Mouse (Mus musculus): Measurements from ENCODE around the gene Piwil4.
"Not testable (repeated sequence)": the region's sequence is repeated elsewhere in the genome, so short reads cannot be mapped to it uniquely, and the experiment has no call there.

Gene Piwil4

GRCm38 (mm10) chr9:14726005-14726404, 14.5 kb downstream of the Piwil4 start:
- DNase-seq (ENCODE audit: low spot score in 2 of 2): no peak

GRCm38 (mm10) chr9:14724755-14725420, 15.6 kb downstream of the Piwil4 start:
- no peak for DNase-seq (ENCODE audit: low spot score in 2 of 2)

GRCm38 (mm10) chr9:14721610-14722009, 18.9 kb downstream of the Piwil4 start:
- DNase-seq (ENCODE audit: low spot score in 2 of 2): no peak

GRCm38 (mm10) chr9:14720384-14720783, 20.1 kb downstream of the Piwil4 start:
- DNase-seq (ENCODE audit: low spot score in 2 of 2): no peak

GRCm38 (mm10) chr9:14718332-14718691, 22.2 kb downstream of the Piwil4 start:
- no peak for DNase-seq (ENCODE audit: low spot score in 2 of 2)

- DNase-seq (ENCODE audit: low spot score in 2 of 2): peak; percentile 33 to 41
Measured at GRCm38 (mm10) chr9:14717689-14718331, 22.7 kb downstream of the Piwil4 start.

- no peak for DNase-seq (ENCODE audit: low spot score in 2 of 2)
Measured at GRCm38 (mm10) chr9:14715258-14715657, 25.3 kb downstream of the Piwil4 start.

GRCm38 (mm10) chr9:14710910-14711309, 29.6 kb downstream of the Piwil4 start:
- DNase-seq (ENCODE audit: low spot score in 2 of 2): no peak

GRCm38 (mm10) chr9:14705321-14706162, 35.0 kb downstream of the Piwil4 start:
- no peak for DNase-seq (ENCODE audit: low spot score in 2 of 2)

GRCm38 (mm10) chr9:14700795-14701194, 39.7 kb downstream of the Piwil4 start:
- not testable (repeated sequence) for DNase-seq (ENCODE audit: low spot score in 2 of 2)

- DNase-seq (ENCODE audit: low spot score in 2 of 2): no peak
Measured at GRCm38 (mm10) chr9:14699288-14699640, 41.3 kb downstream of the Piwil4 start.

- DNase-seq (ENCODE audit: low spot score in 2 of 2): peak; percentile 72 to 89
Measured at GRCm38 (mm10) chr9:14698582-14699287, 41.8 kb downstream of the Piwil4 start.

- no peak for DNase-seq (ENCODE audit: low spot score in 2 of 2)
Measured at GRCm38 (mm10) chr9:14697903-14698302, 42.6 kb downstream of the Piwil4 start.

GRCm38 (mm10) chr9:14689376-14690108, 51.0 kb downstream of the Piwil4 start:
- peak in 1 of 2 experiments; percentile 7 for DNase-seq (ENCODE audit: low spot score in 2 of 2)

GRCm38 (mm10) chr9:14684363-14684762, 56.2 kb downstream of the Piwil4 start:
- no peak for DNase-seq (ENCODE audit: low spot score in 2 of 2)

GRCm38 (mm10) chr9:14682741-14683140, 57.8 kb downstream of the Piwil4 start:
- no peak for DNase-seq (ENCODE audit: low spot score in 2 of 2)

GRCm38 (mm10) chr9:14680584-14680983, 59.9 kb downstream of the Piwil4 start:
- DNase-seq (ENCODE audit: low spot score in 2 of 2): no peak

- DNase-seq (ENCODE audit: low spot score in 2 of 2): no peak
Measured at GRCm38 (mm10) chr9:14675707-14676691, 64.5 kb downstream of the Piwil4 start.

GRCm38 (mm10) chr9:14674506-14674905, 66.0 kb downstream of the Piwil4 start:
- DNase-seq (ENCODE audit: low spot score in 2 of 2): no peak

- DNase-seq (ENCODE audit: low spot score in 2 of 2): no peak
Measured at GRCm38 (mm10) chr9:14673109-14673508, 67.4 kb downstream of the Piwil4 start.
